Mouse (Mus musculus) brown adipose tissue, adult 24 weeks (tissue): ENCODE results near the gene Ccr8. TPM values are rescaled to one million over a fixed set of nuclear protein-coding genes. Genes with fewer than 3 reads are reported as not detected.

Experiments used
- H3K27ac ChIP-seq: fragments of 200-500 bp; replicated peaks from 2 replicates; pipeline ENCODE4 v1.5.1; 2012; ENCODE audit warnings: low read depth, mild to moderate bottlenecking, low read length
- H3K4me1 ChIP-seq: fragments of 200-500 bp; 2 replicates; pipeline ENCODE4 v1.6.1; 2012; ENCODE audit warnings: low read length, mixed read lengths; ENCODE audit not compliant: control insufficient read depth, insufficient read depth, insufficient read length
- H3K4me3 ChIP-seq: fragments of 200-500 bp; 2 replicates; pipeline ENCODE4 v1.5.1; 2012; ENCODE audit warnings: low read depth, mild to moderate bottlenecking, low read length, moderate library complexity; ENCODE audit not compliant: insufficient read depth
- polyA plus RNA-seq: library from polyadenylated mRNA; stranded (reverse); fragments of >200 nt; gene quantifications from 2 replicates; pipeline ENCODE4 v1.2.4, GENCODE M21; 2012; ENCODE audit not compliant: missing spikeins, insufficient read depth, insufficient read length

Ccr8 gene
- polyA plus RNA-seq, 1 experiment, result not detected

- no peak overlapping the region for H3K4me3 ChIP-seq
- no peaks in the 10 kb centered on the region for H3K4me1 ChIP-seq
- no peak overlapping the region for H3K27ac ChIP-seq
Measured at GRCm38 (mm10) chr9:120133755-120134475, 42.0 kb downstream of the Ccr8 start.

- no peak overlapping the region for H3K27ac ChIP-seq
- H3K4me3 ChIP-seq, result no peak overlapping the region
- H3K4me1 ChIP-seq, result no peaks in the 10 kb centered on the region
Measured at GRCm38 (mm10) chr9:120134529-120135160, 42.7 kb downstream of the Ccr8 start.

GRCm38 (mm10) chr9:120135454-120135853, 43.5 kb downstream of the Ccr8 start:
- H3K4me3 ChIP-seq, result no peak overlapping the region
- no peak overlapping the region for H3K27ac ChIP-seq
- no peaks in the 10 kb centered on the region for H3K4me1 ChIP-seq

- Histone ChIP-seq H3K4me3 (no peak overlapping the region), H3K4me1 (no peaks in the 10 kb centered on the region), H3K27ac (no peak overlapping the region)
Measured at GRCm38 (mm10) chr9:120140652-120141051, 48.7 kb downstream of the Ccr8 start.

- no peak overlapping the region for H3K4me3 ChIP-seq
- H3K4me1 ChIP-seq, result no peaks in the 10 kb centered on the region
- no peak overlapping the region for H3K27ac ChIP-seq
Measured at GRCm38 (mm10) chr9:120144474-120144873, 52.6 kb downstream of the Ccr8 start.

Other genes starting within 250 kb of the Ccr8 start
- gene Wdr48, start 197.2 kb upstream of the Ccr8 start, polyA plus RNA-seq, result 26.2 and 36.3 TPM in 2 replicates
- gene Gorasp1, start 154.5 kb upstream of the Ccr8 start, polyA plus RNA-seq, result 6.2 and 8.3 TPM in 2 replicates
- not detected in 2 replicates for gene Ttc21a, start 154.5 kb upstream of the Ccr8 start, polyA plus RNA-seq
- gene Csrnp1, start 107.5 kb upstream of the Ccr8 start, polyA plus RNA-seq, result 3.1 and 7.0 TPM in 2 replicates
- gene Xirp1, start 68.5 kb upstream of the Ccr8 start, polyA plus RNA-seq, result 1.6 and 2.8 TPM in 2 replicates
- gene Cx3cr1, start 22.2 kb upstream of the Ccr8 start, polyA plus RNA-seq, result 1.0 and 1.1 TPM in 2 replicates
- gene Slc25a38, start 18.3 kb downstream of the Ccr8 start, polyA plus RNA-seq, result 10.2 and 10.6 TPM in 2 replicates
- 737 and 982 TPM in 2 replicates for gene Rpsa, start 35.6 kb downstream of the Ccr8 start, polyA plus RNA-seq
- gene Mobp, start 57.6 kb downstream of the Ccr8 start, polyA plus RNA-seq, result not detected in 2 replicates
- 1.1 and 1.8 TPM in 2 replicates for gene Myrip, start 209.4 kb downstream of the Ccr8 start, polyA plus RNA-seq